Mouse (Mus musculus) small intestine, adult 2 months (tissue): ENCODE data around the gene Arl15.

Experiments used
- CTCF ChIP-seq: fragments of 200-500 bp; IDR thresholded peaks from 2 replicates; pipeline ENCODE4 v1.5.1; 2012; ENCODE audit warnings: low read depth, mild to moderate bottlenecking, control low read depth, inconsistent platforms, low read length, moderate library complexity, mixed read lengths; ENCODE audit not compliant: insufficient replicate concordance, insufficient read length; ENCODE audit errors: extremely low read depth
- POLR2A ChIP-seq: fragments of 200-500 bp; IDR thresholded peaks from 2 replicates; pipeline ENCODE4 v1.6.1; 2012; ENCODE audit warnings: low read depth, mild to moderate bottlenecking, control low read depth, inconsistent platforms, low read length, moderate library complexity

DNA sequence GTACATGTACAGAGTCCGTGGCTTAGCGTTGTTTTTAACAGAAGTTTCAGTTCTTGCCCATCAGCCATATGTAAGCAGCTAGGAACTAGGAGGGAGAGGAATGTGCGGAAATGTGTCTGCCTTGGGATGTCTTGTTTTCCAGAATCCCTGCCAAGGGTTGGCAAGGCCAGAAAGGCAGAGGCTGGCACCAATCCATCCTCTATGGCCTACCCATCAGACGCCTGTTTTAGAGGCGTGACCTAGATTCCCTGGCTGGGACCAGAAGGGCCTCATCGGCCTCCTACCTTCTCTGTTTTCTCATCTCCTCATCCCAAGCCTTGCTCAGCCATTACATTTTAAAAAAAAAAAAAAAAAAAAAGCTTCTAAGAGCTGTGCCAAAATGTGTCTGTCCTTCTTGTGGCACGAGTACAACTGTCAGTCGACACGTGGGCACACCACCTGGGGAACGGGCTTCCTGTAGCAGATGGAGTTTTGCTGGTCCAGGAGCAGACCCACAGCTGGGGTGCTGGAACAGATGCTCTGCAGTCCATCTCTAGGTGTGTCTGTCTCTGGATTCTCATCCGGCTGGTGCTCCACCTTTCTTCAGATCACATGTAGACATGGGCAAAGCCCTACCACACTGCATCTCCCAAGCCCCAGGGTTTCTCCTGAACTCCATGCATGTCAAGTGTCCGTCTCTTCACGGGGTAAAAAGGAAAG is 192.7 kb downstream of the Arl15 start:
- no peak for TF ChIP-seq CTCF
- TF ChIP-seq POLR2A, result no peak
